Mouse (Mus musculus): Measurements from ENCODE around the gene Cldn18. TPM values are rescaled to one million over a fixed set of nuclear protein-coding genes. Genes with fewer than 3 reads are reported as not detected.

The Cldn18 gene
- total and polyA plus RNA-seq, 3 experiments: not detected

GRCm38 (mm10) chr9:99681980-99682570 is 35.0 kb downstream of the Cldn18 start:
- Histone ChIP-seq H3K27me3 (ENCODE audit: control insufficient read depth in 1 of 2, insufficient read depth in 2 of 2, low read length in 2 of 2) (no peaks in the 10 kb centered on the region; a peak in 1 of 4 replicates), H3K9me3 (replicated peaks; ENCODE audit: insufficient read depth, low read length) (no peaks in the 10 kb centered on the region), H3K27ac (ENCODE audit: control insufficient read depth, low read depth, low read length) (no peak overlapping the region), H3K36me3 (ENCODE audit: control insufficient read depth in 1 of 2, insufficient read depth in 2 of 2, low read length in 2 of 2) (no peaks in the 10 kb centered on the region), H3K79me2 (ENCODE audit: control insufficient read depth, insufficient read depth, low read length, poor library complexity) (no peaks in the 10 kb centered on the region), H3K9ac (ENCODE audit: control insufficient read depth, low read depth, low read length, poor library complexity, severe bottlenecking) (no peak overlapping the region), H3K4me1 (ENCODE audit: control insufficient read depth in 1 of 2, insufficient read depth in 2 of 2, low read length in 2 of 2) (no peaks in the 10 kb centered on the region), H3K4me3 (ENCODE audit: control insufficient read depth in 1 of 2, insufficient read depth in 1 of 2, low read depth in 2 of 2, low read length in 2 of 2) (no peak overlapping the region)
- no peak for TF ChIP-seq UBTF (IDR thresholded peaks at IDR 0.05; ENCODE audit: borderline replicate concordance, insufficient read depth, low read depth, low read length)
- no peak for TF ChIP-seq CHD2 (IDR thresholded peaks at IDR 0.05; ENCODE audit: low read length)
- no peak for TF ChIP-seq TAL1 (IDR thresholded peaks at IDR 0.05; ENCODE audit: low read length)
- no peak for TF ChIP-seq EP300 (IDR thresholded peaks at IDR 0.05; ENCODE audit: low read depth in 1 of 2, low read length in 2 of 2)
- no peak for TF ChIP-seq ELF1 (IDR thresholded peaks at IDR 0.05; ENCODE audit: low read depth, low read length)
- TF ChIP-seq RCOR1 (IDR thresholded peaks at IDR 0.05; ENCODE audit: low read depth, low read length): no peak
- no peak for TF ChIP-seq HCFC1 (IDR thresholded peaks at IDR 0.05; ENCODE audit: low read depth, low read length)
- no peak for TF ChIP-seq ZMIZ1 (IDR thresholded peaks at IDR 0.05; ENCODE audit: low read depth, low read length)
- TF ChIP-seq GATA1 (IDR thresholded peaks at IDR 0.05; ENCODE audit: low read depth, low read length): no peak
- no peak for TF ChIP-seq E2F4 (IDR thresholded peaks at IDR 0.05; ENCODE audit: borderline replicate concordance, low read depth, low read length)
- no peak for TF ChIP-seq CTCF (IDR thresholded peaks at IDR 0.05 in 2 of 3, conservative IDR thresholded peaks at IDR 0.05 in 1 of 3; ENCODE audit: control insufficient read depth in 1 of 3, insufficient read depth in 1 of 3, low read depth in 2 of 3, low read length in 3 of 3, poor library complexity in 1 of 3, severe bottlenecking in 1 of 3)
- TF ChIP-seq ETS1 (IDR thresholded peaks at IDR 0.05; ENCODE audit: low read depth, low read length): no peak
- no peak for TF ChIP-seq SIN3A (IDR thresholded peaks at IDR 0.05; ENCODE audit: low read length)
- no peak for TF ChIP-seq ZC3H11A (IDR thresholded peaks at IDR 0.05; ENCODE audit: low read depth, low read length)
- no peak for TF ChIP-seq NELFE (IDR thresholded peaks at IDR 0.05; ENCODE audit: low read depth, low read length)
- TF ChIP-seq MAX (IDR thresholded peaks at IDR 0.05; ENCODE audit: low read length): no peak
- no peak for TF ChIP-seq POLR2AphosphoS5 (IDR thresholded peaks at IDR 0.05; ENCODE audit: borderline replicate concordance, low read depth, low read length)
- DNase-seq (ENCODE audit: low read depth, low spot score): no peak

- DNase-seq (ENCODE audit: low read depth, low spot score): no peak
- Histone ChIP-seq H3K9me3 (replicated peaks; ENCODE audit: insufficient read depth, low read length) (no peaks in the 10 kb centered on the region), H3K36me3 (ENCODE audit: control insufficient read depth in 1 of 2, insufficient read depth in 2 of 2, low read length in 2 of 2) (no peaks in the 10 kb centered on the region), H3K27ac (ENCODE audit: control insufficient read depth, low read depth, low read length) (no peak overlapping the region), H3K4me1 (ENCODE audit: control insufficient read depth in 1 of 2, insufficient read depth in 2 of 2, low read length in 2 of 2) (no peaks in the 10 kb centered on the region), H3K27me3 (ENCODE audit: control insufficient read depth in 1 of 2, insufficient read depth in 2 of 2, low read length in 2 of 2) (no peaks in the 10 kb centered on the region; a peak in 1 of 4 replicates), H3K4me3 (ENCODE audit: control insufficient read depth in 1 of 2, insufficient read depth in 1 of 2, low read depth in 2 of 2, low read length in 2 of 2) (no peak overlapping the region), H3K9ac (ENCODE audit: control insufficient read depth, low read depth, low read length, poor library complexity, severe bottlenecking) (no peak overlapping the region), H3K79me2 (ENCODE audit: control insufficient read depth, insufficient read depth, low read length, poor library complexity) (no peaks in the 10 kb centered on the region)
- TF ChIP-seq SIN3A (IDR thresholded peaks at IDR 0.05; ENCODE audit: low read length) (no peak), CHD1 (IDR thresholded peaks at IDR 0.05; ENCODE audit: low read depth, low read length) (no peak), POLR2A (IDR thresholded peaks at IDR 0.05; ENCODE audit: control insufficient read depth in 1 of 2, insufficient read depth in 1 of 2, low read depth in 1 of 2, low read length in 2 of 2, poor library complexity in 1 of 2) (no peak), ETS1 (IDR thresholded peaks at IDR 0.05; ENCODE audit: low read depth, low read length) (no peak), ZNF384 (IDR thresholded peaks at IDR 0.05; ENCODE audit: low read depth, low read length) (no peak), RCOR1 (IDR thresholded peaks at IDR 0.05; ENCODE audit: low read depth, low read length) (no peak), CTCF (IDR thresholded peaks at IDR 0.05 in 2 of 3, conservative IDR thresholded peaks at IDR 0.05 in 1 of 3; ENCODE audit: control insufficient read depth in 1 of 3, insufficient read depth in 1 of 3, low read depth in 2 of 3, low read length in 3 of 3, poor library complexity in 1 of 3, severe bottlenecking in 1 of 3) (no peak), ZC3H11A (IDR thresholded peaks at IDR 0.05; ENCODE audit: low read depth, low read length) (no peak), ELF1 (IDR thresholded peaks at IDR 0.05; ENCODE audit: low read depth, low read length) (no peak), EP300 (IDR thresholded peaks at IDR 0.05; ENCODE audit: low read depth in 1 of 2, low read length in 2 of 2) (no peak), GABPA (IDR thresholded peaks at IDR 0.05; ENCODE audit: low read depth, low read length) (no peak), MYC (IDR thresholded peaks at IDR 0.05; ENCODE audit: low read depth, low read length) (no peak), MAFK (IDR thresholded peaks at IDR 0.05; ENCODE audit: borderline replicate concordance, low read depth, low read length) (no peak), ZKSCAN1 (IDR thresholded peaks at IDR 0.05; ENCODE audit: low read depth, low read length) (no peak), TCF12 (IDR thresholded peaks at IDR 0.05; ENCODE audit: low read depth, low read length) (no peak), E2F4 (IDR thresholded peaks at IDR 0.05; ENCODE audit: borderline replicate concordance, low read depth, low read length) (no peak), USF1 (IDR thresholded peaks at IDR 0.05; ENCODE audit: low read depth, low read length) (no peak)
Measured at GRCm38 (mm10) chr9:99675714-99676113, 41.4 kb downstream of the Cldn18 start.
